ENCODE assay signal across 8 mouse cellular contexts in genomic region chr12:80260744-80261695, GRCm38 (mm10). TPM values are rescaled to one million over a fixed set of nuclear protein-coding genes. Genes with fewer than 3 reads are reported as not detected.
DNase-seq lines count a peak whose midpoint lies in the region; ATAC-seq lines count a peak whose summit lies in the region.

No protein-coding gene starts in this region.

- peak overlapping the region; percentile 88 for H3K9ac ChIP-seq in heart, embryonic 15.5 days
- H3K9ac ChIP-seq in hindbrain, embryonic 14.5 days = peak overlapping the region; percentile 82
- peak overlapping the region; percentile 68 for H3K9ac ChIP-seq in liver, embryonic 16.5 days (ENCODE audit: low read depth, low read length)

- no peaks in the 10 kb centered on the region for H3K9me3 ChIP-seq in heart, embryonic 15.5 days (replicated peaks)
- H3K9me3 ChIP-seq in hindbrain, embryonic 14.5 days (ENCODE audit: control insufficient read depth, low read length) = no peaks in the 10 kb centered on the region
- H3K9me3 ChIP-seq in liver, embryonic 16.5 days (replicated peaks; ENCODE audit: control insufficient read depth, low read length) = no peaks in the 10 kb centered on the region

- peak overlapping the region; percentile 93 for H3K4me3 ChIP-seq in heart, embryonic 15.5 days
- peak overlapping the region; percentile 76 for H3K4me3 ChIP-seq in hindbrain, embryonic 14.5 days (replicated peaks; ENCODE audit: low read length)
- H3K4me3 ChIP-seq in liver, embryonic 16.5 days (ENCODE audit: low read depth, low read length) = peak overlapping the region; percentile 60

- H3K27me3 ChIP-seq in heart, embryonic 15.5 days = no peaks in the 10 kb centered on the region
- H3K27me3 ChIP-seq in hindbrain, embryonic 14.5 days (ENCODE audit: control insufficient read depth, insufficient read depth, low read length) = no peaks in the 10 kb centered on the region
- peaks cover 33% of the 10 kb centered on the region for H3K27me3 ChIP-seq in liver, embryonic 16.5 days (ENCODE audit: control insufficient read depth, insufficient read depth, low read depth, low read length)

- H3K4me2 ChIP-seq in heart, embryonic 15.5 days = peak overlapping the region; percentile 91
- peak overlapping the region; percentile 78 for H3K4me2 ChIP-seq in hindbrain, embryonic 14.5 days (replicated peaks)
- peak overlapping the region; percentile 59 for H3K4me2 ChIP-seq in liver, embryonic 16.5 days (ENCODE audit: low read depth, low read length)

- WGBS in heart, embryonic 15.5 days = 16% methylated on average over 25 of the region's 25 CpGs
- WGBS in hindbrain, embryonic 14.5 days = 12% methylated on average over 25 of the region's 25 CpGs
- WGBS in liver, embryonic 16.5 days (ENCODE audit: insufficient replicate concordance) = 13% methylated on average over 25 of the region's 25 CpGs

- H3K27ac ChIP-seq in heart, embryonic 15.5 days = peak overlapping the region; percentile 98
- 0 out of 2 replicates have a peak overlapping the region, but pooled peaks have one; percentile 20 for H3K27ac ChIP-seq in hindbrain, embryonic 14.5 days
- peak overlapping the region; percentile 70 for H3K27ac ChIP-seq in liver, embryonic 16.5 days (ENCODE audit: low read length)

- peak; percentile 27 for ATAC-seq in heart, embryonic 15.5 days (replicated peaks; ENCODE audit: insufficient number of reproducible peaks, insufficient read depth, low FRiP score, low read depth)
- peak; percentile 3; the same call in 1 of the 2 replicates for ATAC-seq in hindbrain, embryonic 14.5 days (ENCODE audit: low FRiP score)
- ATAC-seq in liver, embryonic 16.5 days (ENCODE audit: low read depth) = peak; percentile 12

- no peak for DNase-seq in heart, adult 11 months
- DNase-seq in embryo, embryonic 10 days (ENCODE audit: low spot score) = peak; percentile 56
- DNase-seq in hindbrain, embryonic 14.5 days (ENCODE audit: low spot score) = no peak
- DNase-seq in retina, postnatal 1 day = peak; percentile 47
- DNase-seq in adrenal gland, adult 18-20 months (ENCODE audit: low spot score in 2 of 2) = no peak
- no peak for DNase-seq in ovary, postnatal 36 days (ENCODE audit: low spot score)

- peaks cover 29% of the 10 kb centered on the region for H3K4me1 ChIP-seq in heart, embryonic 15.5 days (replicated peaks)
- H3K4me1 ChIP-seq in hindbrain, embryonic 14.5 days (replicated peaks; ENCODE audit: control insufficient read depth, insufficient read depth, low read length) = peaks cover 10% of the 10 kb centered on the region
- no peaks in the 10 kb centered on the region; the same call in 1 of the 2 replicates for H3K4me1 ChIP-seq in liver, embryonic 16.5 days (ENCODE audit: control insufficient read depth, low read depth, low read length)

- H3K36me3 ChIP-seq in heart, embryonic 15.5 days = no peaks in the 10 kb centered on the region
- H3K36me3 ChIP-seq in hindbrain, embryonic 14.5 days (replicated peaks; ENCODE audit: control insufficient read depth, insufficient read depth) = no peaks in the 10 kb centered on the region
- H3K36me3 ChIP-seq in liver, embryonic 16.5 days (ENCODE audit: control insufficient read depth, insufficient read depth) = no peaks in the 10 kb centered on the region

RNA-seq across cellular contexts. Expression of gene Actn1, which starts 0.8 kb away (rescaled TPM):
- 29.2 and 42.3 TPM in 2 replicates for polyA plus RNA-seq in heart, embryonic 15.5 days (2015; fragmentation: Nextera tagmentation; extraction: Ambion mirVana)
- 9.9 and 10.0 TPM in 2 replicates for polyA plus RNA-seq in hindbrain, embryonic 14.5 days (2014; fragmentation: Nextera tagmentation; extraction: Ambion mirVana)
- polyA plus RNA-seq in liver, embryonic 16.5 days (2015; fragmentation: Nextera tagmentation; extraction: Ambion mirVana) = 7.9 and 10.3 TPM in 2 replicates
- total RNA-seq in adrenal gland, adult 18-20 months (2021) = 10 to 100 TPM; 31.2 to 43.7 TPM

Comparison
In these comparisons a context has a peak if more than half of its experiments do, and no peak if none do; other contexts are left out.
1. H3K27ac ChIP-seq: peak in every context shown above with its lines; median percentile 98 in heart, embryonic 15.5 days; 70 in liver, embryonic 16.5 days; 20 in hindbrain, embryonic 14.5 days.
2. DNase-seq: peak in embryo, embryonic 10 days (single experiment) and retina, postnatal 1 day (single experiment); none in heart, adult 11 months (single experiment), hindbrain, embryonic 14.5 days (single experiment), adrenal gland, adult 18-20 months (0 of 2) and ovary, postnatal 36 days (single experiment).
3. Peak in every context shown above with its lines, with median percentiles within 50 percentile points of each other: ATAC-seq, H3K4me2 ChIP-seq, H3K4me3 ChIP-seq and H3K9ac ChIP-seq.